Mouse (Mus musculus): ENCODE data around the gene Gpx1. TPM values are rescaled to one million over a fixed set of nuclear protein-coding genes. Genes with fewer than 3 reads are reported as not detected.

Gpx1 gene
- polyA plus RNA-seq, 1 experiment, result 641 TPM

DNA sequence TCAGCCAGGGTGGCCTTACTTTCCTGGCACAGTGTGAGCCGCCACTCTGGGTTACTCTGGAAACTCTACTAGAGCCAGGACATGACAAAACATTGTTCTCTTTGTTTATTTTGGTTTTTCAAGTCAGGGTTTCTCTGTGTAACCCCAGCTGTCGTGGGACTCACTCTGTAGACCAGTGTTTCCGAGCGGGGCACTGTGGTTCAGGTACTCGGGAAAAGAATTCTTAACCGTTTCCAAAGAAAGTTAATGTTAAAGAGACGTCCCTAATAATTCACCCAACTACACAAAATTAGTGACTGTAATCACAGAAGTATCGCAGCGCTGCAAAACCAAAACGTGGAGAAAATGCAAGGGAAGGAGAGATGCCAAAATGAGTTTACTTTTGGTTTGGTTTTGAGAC is 49.9 kb downstream of the Gpx1 start:
- 86% methylated on average over 10 of the region's 10 CpGs for WGBS
- no peak for DNase-seq (ENCODE audit: low read depth, low spot score)

DNA sequence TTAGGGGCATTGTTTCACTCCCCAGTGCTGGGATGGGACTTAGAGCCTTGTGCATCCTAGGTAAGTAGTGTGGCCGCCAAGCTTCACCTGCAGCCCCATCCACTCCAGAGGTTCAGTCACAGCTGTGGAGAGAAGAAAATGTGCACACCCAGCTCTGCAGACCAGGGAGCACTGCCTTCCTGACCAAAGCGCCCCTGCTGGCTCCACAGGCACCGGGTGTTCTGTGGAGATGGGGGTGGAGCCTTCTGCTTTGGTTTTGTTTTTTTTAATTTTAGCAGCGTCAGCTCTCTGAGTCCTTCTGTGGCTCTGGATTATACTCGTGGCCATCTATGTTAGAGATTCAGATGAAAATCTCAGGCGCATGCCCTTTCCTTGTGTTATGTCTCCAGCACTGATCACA is 50.5 kb downstream of the Gpx1 start:
- no peak for DNase-seq (ENCODE audit: low read depth, low spot score)
- 74% methylated on average over 6 of the region's 6 CpGs for WGBS

Other genes with a start within 250 kb of the Gpx1 start
- 173 and 195 TPM in 2 replicates for gene Apeh, start 244.3 kb upstream of the Gpx1 start, polyA plus RNA-seq (2012; rRNA removed)
- 2.0 and 2.2 TPM in 2 replicates for gene Bsn, start 148.5 kb upstream of the Gpx1 start, polyA plus RNA-seq (2012; rRNA removed)
- gene Dag1, start 74.9 kb upstream of the Gpx1 start, polyA plus RNA-seq (2012; rRNA removed), result 33.9 and 66.1 TPM in 2 replicates
- 5.8 and 6.5 TPM in 2 replicates for gene Nicn1, start 48.5 kb upstream of the Gpx1 start, polyA plus RNA-seq (2012; rRNA removed)
- 2.3 and 3.4 TPM in 2 replicates for gene Amt, start 42.0 kb upstream of the Gpx1 start, polyA plus RNA-seq (2012; rRNA removed)
- 130 and 145 TPM in 2 replicates for gene Rhoa, start 32.8 kb upstream of the Gpx1 start, polyA plus RNA-seq (2012; rRNA removed)
- 45.9 and 48.1 TPM in 2 replicates for gene Tcta, start 32.7 kb upstream of the Gpx1 start, polyA plus RNA-seq (2012; rRNA removed)
- gene Usp4, start 8.9 kb downstream of the Gpx1 start, polyA plus RNA-seq (2012; rRNA removed), result 57.7 and 67.5 TPM in 2 replicates
- gene 1700102P08Rik, start 53.9 kb downstream of the Gpx1 start, polyA plus RNA-seq (2012; rRNA removed), result 0.30 TPM in 1 of 2 replicates, not detected in the other
- not detected in 2 replicates for gene Ccdc36, start 89.6 kb downstream of the Gpx1 start, polyA plus RNA-seq (2012; rRNA removed)
- not detected in 2 replicates for gene BC048562, start 97.6 kb downstream of the Gpx1 start, polyA plus RNA-seq (2012; rRNA removed)
- gene Ccdc71, start 121.6 kb downstream of the Gpx1 start, polyA plus RNA-seq (2012; rRNA removed), result 18.1 and 22.8 TPM in 2 replicates
- 13.6 and 18.8 TPM in 2 replicates for gene Klhdc8b, start 122.7 kb downstream of the Gpx1 start, polyA plus RNA-seq (2012; rRNA removed)
- 20.7 and 27.2 TPM in 2 replicates for gene Lamb2, start 140.8 kb downstream of the Gpx1 start, polyA plus RNA-seq (2012; rRNA removed)
- 74.9 and 104 TPM in 2 replicates for gene Usp19, start 151.7 kb downstream of the Gpx1 start, polyA plus RNA-seq (2012; rRNA removed)
- gene Qars, start 168.8 kb downstream of the Gpx1 start, polyA plus RNA-seq (2012; rRNA removed), result 243 and 346 TPM in 2 replicates
- 40.8 and 77.6 TPM in 2 replicates for gene Qrich1, start 177.9 kb downstream of the Gpx1 start, polyA plus RNA-seq (2012; rRNA removed)
- gene Impdh2, start 221.4 kb downstream of the Gpx1 start, polyA plus RNA-seq (2012; rRNA removed), result 89.1 and 95.4 TPM in 2 replicates
- 37.2 and 51.6 TPM in 2 replicates for gene Ndufaf3, start 228.5 kb downstream of the Gpx1 start, polyA plus RNA-seq (2012; rRNA removed)
- gene Dalrd3, start 231.0 kb downstream of the Gpx1 start, polyA plus RNA-seq (2012; rRNA removed), result 146 and 161 TPM in 2 replicates
- gene Wdr6, start 239.8 kb downstream of the Gpx1 start, polyA plus RNA-seq (2012; rRNA removed), result 14.2 and 14.3 TPM in 2 replicates